Mouse (Mus musculus) thymus, adult 18-20 months (tissue): ENCODE data around the gene Praf2.
A peak's percentile ranks its signal among the peaks of the same experiment; 100 is the strongest.
"Not testable (repeated sequence)": the region's sequence is repeated elsewhere in the genome, so short reads cannot be mapped to it uniquely, and the experiment has no call there.

Experiments
- DNase-seq, 2 experiments: peaks; one replicate each; pipeline ENCODE4 v3.0.0; 2022; ENCODE audit warnings: mixed read lengths in 2 of 2

The Praf2 gene

GRCm38 (mm10) chrX:7740082-7740819, 12.0 kb downstream of the Praf2 start:
- DNase-seq, result no peak

- DNase-seq, result no peak
Measured at GRCm38 (mm10) chrX:7741103-7741502, 12.9 kb downstream of the Praf2 start.

GRCm38 (mm10) chrX:7743470-7743869, 15.2 kb downstream of the Praf2 start:
- no peak for DNase-seq

- no peak for DNase-seq
Measured at GRCm38 (mm10) chrX:7744940-7745339, 16.7 kb downstream of the Praf2 start.

- DNase-seq, result no peak
Measured at GRCm38 (mm10) chrX:7745429-7745828, 17.2 kb downstream of the Praf2 start.

- no peak for DNase-seq
Measured at GRCm38 (mm10) chrX:7750432-7751116, 22.3 kb downstream of the Praf2 start, which contains the start of gene Ccdc120. Gene Ccdc120 (minus strand): TSS chrX:7750905.

- DNase-seq, result not testable (repeated sequence)
Measured at GRCm38 (mm10) chrX:7753627-7754026, 25.4 kb downstream of the Praf2 start.

GRCm38 (mm10) chrX:7762137-7762920, 34.1 kb downstream of the Praf2 start, which contains the start of gene Tfe3:
Gene Tfe3 (plus strand): TSS chrX:7762560.
- peak; percentile 69 to 83 for DNase-seq

GRCm38 (mm10) chrX:7762921-7763197, 34.6 kb downstream of the Praf2 start:
- DNase-seq, result no peak

- peak in 1 of 2 experiments; percentile 12 for DNase-seq
Measured at GRCm38 (mm10) chrX:7763631-7764393, 35.6 kb downstream of the Praf2 start.

GRCm38 (mm10) chrX:7764657-7765280, 36.5 kb downstream of the Praf2 start:
- DNase-seq, result no peak

GRCm38 (mm10) chrX:7765281-7765670, 37.0 kb downstream of the Praf2 start:
- no peak for DNase-seq

GRCm38 (mm10) chrX:7765764-7766163, 37.5 kb downstream of the Praf2 start:
- DNase-seq, result no peak

GRCm38 (mm10) chrX:7769302-7770017, 41.2 kb downstream of the Praf2 start:
- no peak for DNase-seq

- DNase-seq, result no peak
Measured at GRCm38 (mm10) chrX:7772766-7773165, 44.5 kb downstream of the Praf2 start.

- DNase-seq, result no peak
Measured at GRCm38 (mm10) chrX:7775501-7776205, 47.4 kb downstream of the Praf2 start.

GRCm38 (mm10) chrX:7776329-7777082, 48.3 kb downstream of the Praf2 start:
- no peak for DNase-seq

- DNase-seq, result no peak
Measured at GRCm38 (mm10) chrX:7778450-7779244, 50.4 kb downstream of the Praf2 start.

- no peak for DNase-seq
Measured at GRCm38 (mm10) chrX:7779294-7779693, 51.1 kb downstream of the Praf2 start.
